32 mouse cellular contexts compared by ENCODE assay signal in genomic region chr8:115948036-115948435, GRCm38 (mm10).
DNase-seq lines count a peak whose midpoint lies in the region; ATAC-seq and TF ChIP-seq lines count a peak whose summit lies in the region.
"Had no signal": no experiment of that assay in that cellular context is flagged by ENCODE, and none has a peak within 500 bp of the region (broad histone marks: within the 10 kb centered on the region; RNA-seq: fewer than 3 reads in every experiment).

No protein-coding gene starts in this region.

- peak; percentile 74 for DNase-seq in liver, adult 2 months (ENCODE audit: extremely low read depth, low read depth, low spot score)
- DNase-seq in adipocyte (ENCODE audit: low spot score): peak; percentile 62
- DNase-seq in lung, postnatal 14 days: peak; percentile 3
- DNase-seq in skeletal muscle tissue, adult 2 months (ENCODE audit: low read depth, low spot score): peak; percentile 25
- DNase-seq in cerebellum, postnatal 36 days: no peak
- DNase-seq in embryo, embryonic 10.5 days (ENCODE audit: low spot score): no peak
- DNase-seq: adrenal gland, postnatal 36 days; cerebellum, adult 18-20 months; cerebellum, postnatal 14 days; gastrocnemius, postnatal 10 days; heart, adult 2 months; heart, postnatal 10 days; kidney, adult 11 months; kidney, postnatal 14 days; liver, postnatal 0 days; retina, postnatal 1 day; right cerebral cortex, postnatal 14 days; thymus, adult 2 months; thymus, postnatal 36 days had no signal

- no peak for ATAC-seq in liver, embryonic 12.5 days
- ATAC-seq: forebrain, embryonic 14.5 days; inflammation-experienced regulatory T-cells, adult 6 months; liver, postnatal 0 days; midbrain, embryonic 15.5 days had no signal

- H3K4me1 ChIP-seq in liver, adult 2 months (ENCODE audit: control insufficient read depth, insufficient read depth, low read length): no peaks in the 10 kb centered on the region
- H3K4me1 ChIP-seq in liver, embryonic 12.5 days: no peaks in the 10 kb centered on the region
- H3K4me1 ChIP-seq: heart, embryonic 13.5 days had no signal

- no peak for TF ChIP-seq CTCF in liver, adult 2 months (IDR thresholded peaks at IDR 0.05; ENCODE audit: low read depth, low read length)

- H3K9me3 ChIP-seq in liver, embryonic 12.5 days (replicated peaks): no peaks in the 10 kb centered on the region
- H3K9me3 ChIP-seq: heart, embryonic 13.5 days; hindbrain, embryonic 15.5 days; limb, embryonic 12.5 days; midbrain, embryonic 10.5 days; midbrain, embryonic 15.5 days; neural tube, embryonic 15.5 days; stomach, embryonic 15.5 days had no signal

- 24% methylated on average over 2 of the region's 2 CpGs for WGBS in liver, adult 2 months
- WGBS in liver, embryonic 12.5 days (ENCODE audit: insufficient replicate concordance): 71% methylated on average over 2 of the region's 2 CpGs

- no peak overlapping the region for H3K27ac ChIP-seq in liver, adult 2 months (replicated peaks; ENCODE audit: insufficient read depth, low read depth, low read length)
- no peak overlapping the region for H3K27ac ChIP-seq in liver, embryonic 12.5 days
- H3K27ac ChIP-seq: heart, adult 2 months; heart, embryonic 13.5 days; hindbrain, embryonic 15.5 days; left cerebral cortex, adult 2 months; limb, embryonic 12.5 days; macrophage; midbrain, embryonic 10.5 days; midbrain, embryonic 15.5 days; neural tube, embryonic 15.5 days; stomach, embryonic 15.5 days had no signal

- no peaks in the 10 kb centered on the region for H3K27me3 ChIP-seq in liver, adult 2 months (ENCODE audit: control insufficient read depth, insufficient read depth, low read length)
- H3K27me3 ChIP-seq in liver, embryonic 12.5 days (replicated peaks): no peaks in the 10 kb centered on the region
- H3K27me3 ChIP-seq: heart, embryonic 13.5 days; hindbrain, embryonic 15.5 days; limb, embryonic 12.5 days; midbrain, embryonic 15.5 days; neural tube, embryonic 15.5 days; stomach, embryonic 15.5 days had no signal

- no peak overlapping the region for H3K9ac ChIP-seq in liver, adult 2 months (ENCODE audit: low read depth, low read length)
- H3K9ac ChIP-seq in liver, embryonic 12.5 days: no peak overlapping the region
- H3K9ac ChIP-seq: heart, embryonic 13.5 days; hindbrain, embryonic 15.5 days; limb, embryonic 12.5 days; liver, postnatal 0 days; midbrain, embryonic 15.5 days; neural tube, embryonic 15.5 days; stomach, embryonic 15.5 days had no signal

- no peaks in the 10 kb centered on the region for H3K79me2 ChIP-seq in liver, adult 2 months (ENCODE audit: control insufficient read depth, insufficient read depth, low read length)

- TF ChIP-seq POLR2A in liver, adult 2 months (IDR thresholded peaks at IDR 0.05; ENCODE audit: extremely low read depth, insufficient read depth, low read length): no peak

- no peak overlapping the region for H3K4me3 ChIP-seq in liver, adult 2 months (ENCODE audit: insufficient read depth, low read depth, low read length)
- no peak overlapping the region for H3K4me3 ChIP-seq in liver, embryonic 12.5 days
- H3K4me3 ChIP-seq: heart, adult 2 months; heart, embryonic 13.5 days; hindbrain, embryonic 15.5 days; left cerebral cortex, adult 2 months; limb, embryonic 12.5 days; midbrain, embryonic 10.5 days; midbrain, embryonic 15.5 days; neural tube, embryonic 15.5 days; stomach, embryonic 15.5 days had no signal

- H3K36me3 ChIP-seq in liver, adult 2 months (ENCODE audit: control insufficient read depth, insufficient read depth, low read length): no peaks in the 10 kb centered on the region
- no peaks in the 10 kb centered on the region for H3K36me3 ChIP-seq in liver, embryonic 12.5 days
- H3K36me3 ChIP-seq: heart, embryonic 13.5 days; hindbrain, embryonic 15.5 days; limb, embryonic 12.5 days; midbrain, embryonic 10.5 days; midbrain, embryonic 15.5 days; neural tube, embryonic 15.5 days; stomach, embryonic 15.5 days had no signal

- no peak overlapping the region for H3K4me2 ChIP-seq in liver, embryonic 12.5 days
- H3K4me2 ChIP-seq: heart, embryonic 13.5 days; hindbrain, embryonic 15.5 days; limb, embryonic 12.5 days; liver, embryonic 11.5 days; midbrain, embryonic 15.5 days; neural tube, embryonic 15.5 days; stomach, embryonic 15.5 days had no signal

Comparison
In these comparisons a context has a peak if more than half of its experiments do, and no peak if none do; other contexts are left out.
1. DNase-seq: peak in liver, adult 2 months (single experiment), adipocyte (single experiment), lung, postnatal 14 days (single experiment) and skeletal muscle tissue, adult 2 months (single experiment); none in cerebellum, postnatal 36 days (0 of 2) and embryo, embryonic 10.5 days (single experiment).